Mouse (Mus musculus) midbrain, embryonic 14.5 days (tissue): ENCODE data around the gene Csrp3. TPM values are rescaled to one million over a fixed set of nuclear protein-coding genes. Genes with fewer than 3 reads are reported as not detected.

Experiments
- ATAC-seq: fragments of 200-750 bp; cut with Nextera tagmentation; 2 replicates; pipeline ENCODE4 v1.8.0; 2017; ENCODE audit warnings: moderate number of reproducible peaks, moderate library complexity; ENCODE audit not compliant: low FRiP score, low TSS enrichment
- DNase-seq: peaks from one replicate; pipeline ENCODE4 v3.0.0-alpha.2; 2015
- H3K27ac ChIP-seq: fragments of 300-500 bp; sonication (generic); replicated peaks from 2 replicates; pipeline ENCODE4 v1.5.1; 2014; ENCODE audit warnings: mild to moderate bottlenecking, low read depth, low read length, moderate library complexity
- H3K27me3 ChIP-seq: fragments of 300-500 bp; sonication (generic); 2 replicates; pipeline ENCODE4 v1.6.1; 2014; ENCODE audit warnings: low read length, control low read depth, mixed read lengths; ENCODE audit not compliant: control insufficient read depth, insufficient read depth
- H3K36me3 ChIP-seq: fragments of 300-500 bp; sonication (generic); 2 replicates; pipeline ENCODE4 v1.6.1; 2014; ENCODE audit warnings: low read length, control low read depth; ENCODE audit not compliant: control insufficient read depth, insufficient read depth
- H3K4me1 ChIP-seq: fragments of 300-500 bp; sonication (generic); 2 replicates; pipeline ENCODE4 v1.6.1; 2014; ENCODE audit warnings: mild to moderate bottlenecking, antibody characterized with exemption, low read length, control low read depth; ENCODE audit not compliant: control insufficient read depth, insufficient read depth
- H3K4me2 ChIP-seq: fragments of 300-500 bp; sonication (generic); 2 replicates; pipeline ENCODE4 v1.6.1; 2014; ENCODE audit warnings: mild to moderate bottlenecking, low read length, moderate library complexity
- H3K4me3 ChIP-seq: fragments of 300-500 bp; sonication (generic); replicated peaks from 2 replicates; pipeline ENCODE4 v1.5.1; 2014; ENCODE audit warnings: low read depth, low read length
- H3K9ac ChIP-seq: fragments of 300-500 bp; sonication (generic); replicated peaks from 2 replicates; pipeline ENCODE4 v1.6.1; 2014; ENCODE audit warnings: mild to moderate bottlenecking, low read length, moderate library complexity
- H3K9me3 ChIP-seq: fragments of 300-500 bp; sonication (generic); 2 replicates; pipeline ENCODE4 v1.6.1; 2016; ENCODE audit warnings: low read length, control low read depth, mixed read lengths; ENCODE audit not compliant: control insufficient read depth
- WGBS: fragments of 180-500 bp; shearing (Covaris S2); extraction: QIAGEN DNeasy Blood & Tissue Kit; methylation state at CpG from one replicate; pipeline ENCODE4 v1.1.7; 2014; 5-methylcytosine and 5-hydroxymethylcytosine counted together
- polyA plus RNA-seq: library from polyadenylated mRNA; unstranded; fragments of >200 nt; fragmentation: Nextera tagmentation; extraction: Ambion mirVana; gene quantifications from 2 replicates; pipeline ENCODE4 v1.2.1, GENCODE M21; 2014

Gene Csrp3
- polyA plus RNA-seq, 1 experiment from 2014 or later: 0.50 TPM

DNA sequence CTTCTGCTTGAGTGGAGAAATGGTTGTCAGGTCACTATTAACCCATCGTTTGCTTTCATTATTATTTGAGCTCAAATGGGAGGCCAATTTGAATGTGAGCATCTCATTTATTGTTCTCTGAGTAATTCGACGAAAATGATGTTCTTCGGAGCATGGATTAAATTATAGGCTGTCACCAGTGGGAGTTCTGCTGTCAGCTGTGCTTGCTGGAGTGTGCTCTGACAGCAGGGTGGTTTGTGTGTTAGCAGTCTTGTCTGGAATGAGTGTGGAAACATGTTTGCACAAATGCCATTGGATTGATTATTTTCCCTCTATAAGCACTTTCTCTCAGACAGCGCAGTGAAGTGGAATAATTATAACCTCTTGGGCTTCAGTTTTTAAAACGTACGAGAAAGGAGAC lies 44.5 kb downstream of the Csrp3 start:
- Histone ChIP-seq H3K4me1 (no peaks in the 10 kb centered on the region), H3K9me3 (no peaks in the 10 kb centered on the region), H3K4me2 (no peak overlapping the region), H3K36me3 (peaks cover 68% of the 10 kb centered on the region), H3K27ac (no peak overlapping the region), H3K27me3 (no peaks in the 10 kb centered on the region), H3K4me3 (no peak overlapping the region), H3K9ac (no peak overlapping the region)
- ATAC-seq (no peak), DNase-seq (no peak)
- WGBS: 87% methylated on average over 7 of the region's 7 CpGs

DNA sequence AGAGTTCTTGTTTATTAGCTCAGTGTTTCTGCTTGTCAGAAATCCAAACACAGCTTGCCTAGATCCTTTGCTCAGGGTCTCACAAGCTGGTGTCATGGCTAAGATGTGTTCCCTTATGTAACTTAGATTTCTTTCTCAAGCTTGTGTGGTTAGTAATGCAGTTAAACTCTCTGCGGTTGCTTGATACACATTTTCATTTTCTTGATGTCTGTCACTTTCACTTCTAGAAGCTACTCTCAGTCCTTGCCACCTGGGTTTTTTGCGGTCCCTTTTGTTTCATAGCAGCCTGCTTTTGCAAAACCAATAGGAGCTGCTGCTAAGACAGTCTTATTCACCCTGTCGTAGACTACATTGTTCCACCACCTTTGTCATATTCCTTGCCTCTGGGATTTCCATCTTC lies 52.7 kb downstream of the Csrp3 start:
- H3K9ac ChIP-seq: no peak overlapping the region

DNA sequence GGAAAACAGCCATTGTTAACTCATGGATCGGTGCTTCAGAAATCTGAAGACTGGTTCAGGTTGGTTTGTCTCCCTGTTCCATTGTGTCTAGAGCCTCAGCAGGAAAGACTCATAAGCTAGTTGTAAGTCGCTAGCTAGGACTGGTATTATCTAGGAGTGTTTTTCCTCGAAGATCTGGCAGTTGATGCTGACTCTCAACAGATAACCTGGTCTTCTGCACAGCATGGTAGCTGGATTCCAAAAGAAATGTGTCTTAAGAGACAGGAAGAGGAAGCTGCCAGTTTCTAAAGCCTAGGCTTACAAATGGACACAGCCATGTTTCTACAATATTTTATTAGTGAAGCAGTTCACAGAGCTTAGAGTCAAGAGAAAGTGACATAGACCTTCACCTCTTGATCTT lies 56.4 kb downstream of the Csrp3 start:
- Histone ChIP-seq H3K9me3 (no peaks in the 10 kb centered on the region), H3K4me2 (no peak overlapping the region), H3K9ac (no peak overlapping the region), H3K27ac (no peak overlapping the region), H3K4me3 (no peak overlapping the region), H3K4me1 (peaks cover 21% of the 10 kb centered on the region; the same call in 1 of the 2 replicates), H3K27me3 (no peaks in the 10 kb centered on the region), H3K36me3 (peaks cover 6% of the 10 kb centered on the region; the same call in 1 of the 2 replicates)
- 71% methylated on average over 3 of the region's 3 CpGs for WGBS
- no peak for ATAC-seq
- DNase-seq: no peak

More for the DNA sequence above, 52.7 kb downstream of the Csrp3 start:
- Histone ChIP-seq H3K4me1 (peaks cover 9% of the 10 kb centered on the region; the same call in 1 of the 2 replicates), H3K4me2 (no peak overlapping the region), H3K4me3 (no peak overlapping the region), H3K27ac (no peak overlapping the region), H3K9me3 (no peaks in the 10 kb centered on the region), H3K36me3 (peaks cover 21% of the 10 kb centered on the region), H3K27me3 (no peaks in the 10 kb centered on the region)
- ATAC-seq (no peak), DNase-seq (no peak)
- 85% methylated on average over 3 of the region's 3 CpGs for WGBS

DNA sequence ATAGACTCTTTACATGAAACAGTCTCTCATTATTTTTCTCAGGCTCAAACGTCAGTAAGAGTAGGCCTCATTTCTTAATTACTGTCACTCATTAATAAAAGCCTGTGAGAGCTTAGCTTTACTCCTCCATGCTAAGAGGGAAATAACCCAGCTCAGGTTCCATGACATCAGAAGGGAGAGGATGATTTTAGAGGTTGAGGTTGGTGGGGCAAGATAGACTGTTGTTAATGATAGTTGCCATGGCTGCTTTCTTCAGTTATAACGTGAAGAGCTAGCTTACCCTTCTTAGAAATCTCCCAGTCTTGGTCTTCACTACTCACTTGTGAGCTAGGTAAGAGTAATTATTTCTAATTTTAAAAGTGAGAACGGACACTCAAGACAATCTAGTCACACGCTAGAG lies 57.7 kb downstream of the Csrp3 start:
- no peak overlapping the region for H3K27ac ChIP-seq
- H3K4me3 ChIP-seq: peak overlapping the region; percentile 86; the same call in 1 of the 2 replicates
- H3K36me3 ChIP-seq: no peaks in the 10 kb centered on the region
- H3K9ac ChIP-seq: no peak overlapping the region
- ATAC-seq (no peak), DNase-seq (no peak)
- 69% methylated on average over 4 of the region's 4 CpGs for WGBS
- peaks cover 21% of the 10 kb centered on the region; the same call in 1 of the 2 replicates for H3K4me1 ChIP-seq
- no peaks in the 10 kb centered on the region for H3K27me3 ChIP-seq
- H3K9me3 ChIP-seq: no peaks in the 10 kb centered on the region
- peak overlapping the region; percentile 90 for H3K4me2 ChIP-seq

DNA sequence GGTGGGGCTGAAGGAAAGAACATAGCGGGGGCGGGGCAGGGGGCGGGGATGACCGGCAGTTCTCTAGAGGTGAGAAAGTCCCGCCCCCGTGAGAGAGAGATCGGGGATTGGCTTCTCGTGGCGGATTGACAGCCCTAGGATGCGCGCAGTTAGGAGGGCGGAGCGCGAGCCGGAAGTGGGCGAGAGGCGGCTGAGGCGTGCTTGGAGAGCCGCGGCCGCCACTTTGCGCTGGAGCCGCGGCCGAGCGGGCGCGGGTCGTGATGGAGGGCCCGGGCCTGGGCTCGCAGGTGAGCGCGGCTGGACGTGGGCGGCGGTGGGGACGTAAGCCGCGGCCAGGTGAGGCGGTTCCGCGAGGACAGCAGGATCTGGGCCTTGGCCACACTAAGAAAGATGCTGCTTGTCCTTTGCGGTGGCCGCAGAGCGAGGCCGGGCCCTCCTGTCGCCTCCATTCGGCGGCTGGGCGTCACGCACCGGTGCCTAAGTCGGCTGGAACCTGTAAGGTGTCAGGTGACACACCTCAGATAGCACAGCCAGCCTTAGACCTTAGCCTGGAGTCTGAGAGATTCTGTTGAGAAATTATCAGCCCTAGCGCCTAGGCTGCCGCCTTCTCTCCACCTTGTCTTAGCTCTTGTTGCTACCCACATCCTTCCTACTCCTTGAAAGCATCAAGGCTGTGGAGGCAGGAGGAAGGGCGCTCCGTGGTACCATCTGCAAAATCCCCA lies 58.8 kb downstream of the Csrp3 start, which contains the start of gene Zdhhc13:
Gene Zdhhc13 (plus strand): TSS at position 153 of the 722 bp plus-strand sequence.
- H3K4me3 ChIP-seq: peak within 1 kb of the TSS; percentile 86
- under 1% methylated on average over 57 of the region's 57 CpGs for WGBS

DNA sequence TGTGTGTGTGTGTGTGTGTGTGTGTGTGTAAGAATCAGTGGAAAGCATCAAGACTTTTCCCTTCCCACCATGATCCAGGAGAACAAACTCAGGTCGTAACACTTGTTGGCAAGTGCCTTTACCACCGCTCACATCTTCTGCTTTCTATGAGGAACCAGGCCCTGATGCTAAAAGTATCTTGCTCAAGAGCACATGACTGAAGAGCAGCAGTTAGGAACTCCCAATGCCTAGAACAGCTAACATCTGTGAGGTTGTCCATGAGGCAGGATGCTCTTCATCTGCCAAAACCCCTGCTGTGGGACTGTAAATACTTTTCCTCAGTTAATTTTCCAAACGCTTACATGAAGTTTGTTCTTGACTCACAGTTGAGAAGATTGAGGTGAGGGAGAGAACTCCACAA lies 59.5 kb downstream of the Csrp3 start:
- 76% methylated on average over 3 of the region's 3 CpGs for WGBS
- no peaks in the 10 kb centered on the region for H3K36me3 ChIP-seq
- H3K4me3 ChIP-seq: peak overlapping the region; percentile 86
- ATAC-seq (peak; percentile 10; the same call in 1 of the 2 replicates), DNase-seq (no peak)
- H3K4me2 ChIP-seq: peak overlapping the region; percentile 90
- no peak overlapping the region for H3K9ac ChIP-seq
- H3K27me3 ChIP-seq: no peaks in the 10 kb centered on the region
- H3K4me1 ChIP-seq: peaks cover 21% of the 10 kb centered on the region; the same call in 1 of the 2 replicates
- no peak overlapping the region for H3K27ac ChIP-seq
- H3K9me3 ChIP-seq: no peaks in the 10 kb centered on the region

More for the DNA sequence above, 58.8 kb downstream of the Csrp3 start, which contains the start of gene Zdhhc13:
- H3K27me3 ChIP-seq: no peaks in the 10 kb centered on the region
- no peaks in the 10 kb centered on the region for H3K36me3 ChIP-seq
- peak within 1 kb of the TSS; percentile 90 for H3K4me2 ChIP-seq
- DNase-seq: peak; percentile 96
- peak within 1 kb of the TSS; percentile 83 for H3K27ac ChIP-seq
- H3K9me3 ChIP-seq: no peaks in the 10 kb centered on the region
- peak within 1 kb of the TSS; percentile 85 for H3K9ac ChIP-seq
- ATAC-seq: peak; percentile 97
- H3K4me1 ChIP-seq: peaks cover 21% of the 10 kb centered on the region; the same call in 1 of the 2 replicates

DNA sequence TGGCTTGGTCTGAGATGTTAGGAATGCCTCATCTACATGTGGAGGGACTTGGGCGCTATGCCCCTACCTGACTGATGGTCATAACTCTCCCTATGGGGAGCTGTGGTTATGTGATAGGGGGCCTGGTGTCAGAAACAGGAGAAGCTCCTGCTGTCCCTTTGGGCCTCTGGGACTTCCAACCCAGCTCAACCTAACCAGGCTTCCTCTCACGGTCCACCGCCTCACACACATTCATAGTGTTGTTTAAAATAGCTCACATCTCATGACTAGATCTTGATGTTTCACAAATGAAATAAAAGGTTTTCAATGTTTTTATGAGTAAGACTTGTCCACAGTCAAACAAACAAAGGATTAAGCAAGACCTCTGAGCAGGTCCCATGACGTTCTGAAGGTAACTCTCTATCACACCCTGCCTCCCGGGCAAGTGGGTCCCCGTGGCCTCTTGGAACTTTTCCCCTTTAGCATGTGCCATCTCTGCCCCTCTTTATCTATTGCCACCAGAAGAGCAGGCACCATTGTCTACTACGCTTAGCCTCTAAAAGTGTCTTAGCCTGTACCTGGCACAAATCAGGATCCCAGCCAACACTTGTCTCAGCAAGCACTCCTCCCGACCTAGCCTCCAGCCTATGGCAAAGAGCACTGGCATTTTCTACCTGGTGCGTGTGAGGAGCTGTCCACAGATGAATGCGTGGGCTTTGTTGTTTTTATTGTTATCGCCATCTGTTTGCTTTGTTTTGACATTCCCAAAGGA lies 62.9 kb downstream of the Csrp3 start:
- Histone ChIP-seq H3K36me3 (no peaks in the 10 kb centered on the region), H3K27ac (no peak overlapping the region), H3K4me1 (peaks cover 10% of the 10 kb centered on the region; the same call in 1 of the 2 replicates), H3K4me2 (no peak overlapping the region), H3K27me3 (no peaks in the 10 kb centered on the region), H3K9ac (no peak overlapping the region), H3K9me3 (no peaks in the 10 kb centered on the region), H3K4me3 (no peak overlapping the region)
- DNase-seq (no peak), ATAC-seq (no peak)
- 82% methylated on average over 11 of the region's 11 CpGs for WGBS

DNA sequence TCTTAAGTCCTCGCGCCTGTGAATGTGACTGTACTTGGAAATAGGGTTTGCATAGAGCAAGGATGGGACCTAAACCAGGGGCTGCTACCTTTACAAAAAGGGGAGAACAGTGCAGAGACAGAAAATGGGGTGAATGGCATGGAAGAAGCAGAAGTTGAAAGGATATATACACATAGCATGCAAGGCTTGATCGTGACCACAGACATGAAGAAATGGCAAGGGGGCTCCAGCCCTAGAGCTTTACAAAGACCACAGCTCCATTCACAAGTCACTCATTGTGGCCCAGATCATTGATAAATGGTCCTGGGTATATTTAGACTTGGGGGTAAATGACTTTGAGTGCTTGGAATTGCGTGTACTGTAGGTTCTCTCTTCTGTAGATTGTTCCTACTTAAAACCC lies 65.4 kb downstream of the Csrp3 start:
- H3K4me2 ChIP-seq: no peak overlapping the region
- H3K36me3 ChIP-seq: no peaks in the 10 kb centered on the region
- H3K27ac ChIP-seq: no peak overlapping the region
- DNase-seq (no peak), ATAC-seq (no peak)
- H3K27me3 ChIP-seq: no peaks in the 10 kb centered on the region
- H3K4me1 ChIP-seq: no peaks in the 10 kb centered on the region
- 83% methylated on average over 4 of the region's 4 CpGs for WGBS
- H3K9me3 ChIP-seq: no peaks in the 10 kb centered on the region
- H3K9ac ChIP-seq: no peak overlapping the region
- H3K4me3 ChIP-seq: no peak overlapping the region
